Mouse (Mus musculus): ENCODE data around the gene Gm43518.

GRCm38 (mm10) chr5:123968468-123968867, 41.2 kb downstream of the Gm43518 start:
- TF ChIP-seq CTCF (IDR thresholded peaks at IDR 0.05; ENCODE audit: insufficient read depth, low read depth, low read length), result no peak
- no peak for TF ChIP-seq POLR2A (IDR thresholded peaks at IDR 0.05; ENCODE audit: insufficient read depth, low read depth, low read length)

Measured in olfactory bulb, adult 2 months (tissue).